Mouse (Mus musculus): ENCODE results near the gene Exo1. TPM values are rescaled to one million over a fixed set of nuclear protein-coding genes. Genes with fewer than 3 reads are reported as not detected.

Exo1 gene
- polyA plus RNA-seq, 1 experiment from 2014 or later: 8.6 TPM

DNA sequence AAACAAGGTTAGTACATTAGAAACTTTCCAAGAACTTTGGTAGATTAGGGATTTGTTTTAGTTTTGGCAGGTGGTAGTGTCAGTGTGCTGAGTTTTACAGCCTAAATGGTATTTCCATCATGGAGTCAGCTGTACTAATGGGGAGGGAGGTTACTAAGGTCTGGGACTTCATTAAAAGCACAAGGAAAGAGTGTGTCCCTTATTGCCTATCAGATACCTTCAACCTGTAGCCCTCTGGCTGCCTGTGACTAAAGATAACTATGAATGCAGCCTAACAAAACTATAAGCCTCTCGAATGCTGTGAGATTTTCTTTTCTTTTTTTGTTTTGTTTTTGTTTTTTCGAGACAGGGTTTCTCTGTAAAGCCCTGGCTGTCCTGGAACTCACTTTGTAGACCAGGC lies 30.8 kb downstream of the Exo1 start:
- Histone ChIP-seq H3K9ac (ENCODE audit: low read depth, low read length) (no peak overlapping the region), H3K27ac (ENCODE audit: low read depth, low read length) (no peak overlapping the region), H3K4me3 (ENCODE audit: low read length) (no peak overlapping the region), H3K36me3 (ENCODE audit: control insufficient read depth, insufficient read depth, low read length) (no peaks in the 10 kb centered on the region), H3K9me3 (ENCODE audit: control insufficient read depth, low read length) (no peaks in the 10 kb centered on the region), H3K4me2 (ENCODE audit: low read length) (no peak overlapping the region), H3K4me1 (ENCODE audit: control insufficient read depth, insufficient read depth, low read depth, low read length) (no peaks in the 10 kb centered on the region), H3K27me3 (replicated peaks; ENCODE audit: control insufficient read depth, insufficient read depth, low read length) (no peaks in the 10 kb centered on the region)
- ATAC-seq: no peak
- WGBS: 92% methylated on average over 2 of the region's 2 CpGs

DNA sequence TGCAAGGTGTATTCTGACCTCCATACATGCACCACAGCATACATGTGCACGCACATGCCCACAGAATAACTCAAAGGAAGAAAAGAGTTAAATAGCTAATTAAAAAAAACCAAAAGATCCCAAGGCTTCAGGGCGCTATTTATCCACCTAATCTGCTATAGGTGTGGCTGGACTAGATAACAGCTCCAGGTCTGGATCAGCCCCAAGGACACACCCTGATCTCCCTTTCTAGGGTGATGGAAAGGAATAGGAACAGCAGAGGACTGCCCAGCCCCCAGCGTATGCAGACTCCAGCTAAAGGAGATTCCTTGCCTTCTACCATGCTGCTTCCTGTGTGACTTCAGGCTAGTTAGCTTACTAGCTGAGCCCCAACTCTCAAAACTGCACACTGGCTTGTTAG lies 31.7 kb downstream of the Exo1 start:
- WGBS: 95% methylated on average over 3 of the region's 3 CpGs
- no peaks in the 10 kb centered on the region for H3K4me1 ChIP-seq (ENCODE audit: control insufficient read depth, insufficient read depth, low read depth, low read length)
- ATAC-seq: no peak

DNA sequence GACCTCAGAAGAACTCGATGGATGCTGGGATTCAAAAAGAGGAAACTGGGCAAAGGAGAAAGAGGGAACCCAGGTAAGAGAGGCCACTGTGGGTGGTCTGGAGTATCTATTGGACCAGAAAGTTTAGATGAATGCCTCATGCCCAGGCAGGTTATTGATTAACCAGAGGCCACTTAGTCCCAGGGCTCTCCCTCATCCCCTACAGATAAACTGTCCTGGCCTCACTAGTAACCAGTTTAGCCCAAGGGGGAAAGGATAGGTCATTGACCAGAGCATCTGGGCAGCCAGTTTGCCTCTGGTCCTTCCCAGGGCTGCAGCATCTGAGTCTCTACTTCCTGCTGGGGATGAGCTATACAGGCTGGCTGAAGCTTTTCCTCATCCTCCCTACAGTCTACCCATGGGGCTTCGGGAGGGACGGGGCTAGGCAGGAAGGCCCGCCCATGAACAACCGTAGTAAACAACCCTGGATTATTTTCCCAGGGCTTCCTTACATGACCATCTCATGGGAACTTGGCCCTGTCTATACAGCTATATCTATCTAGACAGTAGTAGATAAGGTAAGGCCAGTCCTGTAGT lies 33.4 kb downstream of the Exo1 start:
- Histone ChIP-seq H3K27ac (ENCODE audit: low read depth, low read length) (no peak overlapping the region), H3K9me3 (ENCODE audit: control insufficient read depth, low read length) (no peaks in the 10 kb centered on the region), H3K27me3 (replicated peaks; ENCODE audit: control insufficient read depth, insufficient read depth, low read length) (no peaks in the 10 kb centered on the region), H3K4me1 (ENCODE audit: control insufficient read depth, insufficient read depth, low read depth, low read length) (no peaks in the 10 kb centered on the region), H3K36me3 (ENCODE audit: control insufficient read depth, insufficient read depth, low read length) (no peaks in the 10 kb centered on the region), H3K4me3 (ENCODE audit: low read length) (no peak overlapping the region), H3K9ac (ENCODE audit: low read depth, low read length) (no peak overlapping the region), H3K4me2 (ENCODE audit: low read length) (no peak overlapping the region)
- WGBS: 73% methylated on average over 5 of the region's 5 CpGs
- no peak for ATAC-seq

More for the DNA sequence above, 31.7 kb downstream of the Exo1 start:
- no peaks in the 10 kb centered on the region for H3K36me3 ChIP-seq (ENCODE audit: control insufficient read depth, insufficient read depth, low read length)
- no peak overlapping the region for H3K27ac ChIP-seq (ENCODE audit: low read depth, low read length)
- no peak overlapping the region for H3K9ac ChIP-seq (ENCODE audit: low read depth, low read length)
- H3K4me2 ChIP-seq (ENCODE audit: low read length): no peak overlapping the region
- no peaks in the 10 kb centered on the region for H3K27me3 ChIP-seq (replicated peaks; ENCODE audit: control insufficient read depth, insufficient read depth, low read length)
- H3K4me3 ChIP-seq (ENCODE audit: low read length): no peak overlapping the region
- no peaks in the 10 kb centered on the region for H3K9me3 ChIP-seq (ENCODE audit: control insufficient read depth, low read length)

- Histone ChIP-seq H3K27ac (ENCODE audit: low read depth, low read length) (no peak within 1 kb of the TSS), H3K4me3 (ENCODE audit: low read length) (no peak within 1 kb of the TSS), H3K36me3 (ENCODE audit: control insufficient read depth, insufficient read depth, low read length) (no peaks in the 10 kb centered on the region), H3K9ac (ENCODE audit: low read depth, low read length) (no peak within 1 kb of the TSS), H3K27me3 (replicated peaks; ENCODE audit: control insufficient read depth, insufficient read depth, low read length) (no peaks in the 10 kb centered on the region), H3K9me3 (ENCODE audit: control insufficient read depth, low read length) (no peaks in the 10 kb centered on the region), H3K4me2 (ENCODE audit: low read length) (no peak within 1 kb of the TSS), H3K4me1 (ENCODE audit: control insufficient read depth, insufficient read depth, low read depth, low read length) (no peaks in the 10 kb centered on the region)
- no peak for ATAC-seq
- WGBS: 92% methylated on average over 9 of the region's 9 CpGs
These were observed 39.6 kb downstream of the Exo1 start, which contains the start of gene Gm38100 for GRCm38 (mm10) chr1:175920029-175920428. Gm38100 (plus strand) TSS chr1:175920329.

DNA sequence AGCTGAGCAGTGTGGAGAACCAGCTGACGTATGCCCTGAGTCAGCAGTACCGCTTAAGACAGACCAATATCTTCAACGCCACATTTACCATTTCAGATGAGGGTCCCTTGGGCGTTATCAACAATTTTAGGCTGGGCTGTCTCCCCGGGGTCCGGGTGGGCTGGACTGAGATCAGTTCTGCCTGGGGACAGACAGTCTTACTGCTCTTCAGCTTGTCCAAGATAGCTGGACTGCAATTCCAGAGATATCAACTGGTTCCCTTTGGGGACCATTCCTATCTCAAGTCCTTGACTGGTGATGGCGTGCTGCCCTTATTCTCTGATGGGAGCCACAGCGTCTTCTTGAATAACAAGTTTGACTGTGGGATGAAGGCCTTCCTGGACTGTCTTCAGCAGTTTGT lies 40.7 kb downstream of the Exo1 start:
- H3K9me3 ChIP-seq (ENCODE audit: control insufficient read depth, low read length): no peaks in the 10 kb centered on the region
- no peak overlapping the region for H3K4me2 ChIP-seq (ENCODE audit: low read length)
- no peaks in the 10 kb centered on the region for H3K4me1 ChIP-seq (ENCODE audit: control insufficient read depth, insufficient read depth, low read depth, low read length)
- H3K27me3 ChIP-seq (replicated peaks; ENCODE audit: control insufficient read depth, insufficient read depth, low read length): no peaks in the 10 kb centered on the region
- H3K4me3 ChIP-seq (ENCODE audit: low read length): no peak overlapping the region
- no peak overlapping the region for H3K27ac ChIP-seq (ENCODE audit: low read depth, low read length)
- no peak overlapping the region for H3K9ac ChIP-seq (ENCODE audit: low read depth, low read length)
- no peak for ATAC-seq
- 94% methylated on average over 8 of the region's 8 CpGs for WGBS
- H3K36me3 ChIP-seq (ENCODE audit: control insufficient read depth, insufficient read depth, low read length): no peaks in the 10 kb centered on the region

DNA sequence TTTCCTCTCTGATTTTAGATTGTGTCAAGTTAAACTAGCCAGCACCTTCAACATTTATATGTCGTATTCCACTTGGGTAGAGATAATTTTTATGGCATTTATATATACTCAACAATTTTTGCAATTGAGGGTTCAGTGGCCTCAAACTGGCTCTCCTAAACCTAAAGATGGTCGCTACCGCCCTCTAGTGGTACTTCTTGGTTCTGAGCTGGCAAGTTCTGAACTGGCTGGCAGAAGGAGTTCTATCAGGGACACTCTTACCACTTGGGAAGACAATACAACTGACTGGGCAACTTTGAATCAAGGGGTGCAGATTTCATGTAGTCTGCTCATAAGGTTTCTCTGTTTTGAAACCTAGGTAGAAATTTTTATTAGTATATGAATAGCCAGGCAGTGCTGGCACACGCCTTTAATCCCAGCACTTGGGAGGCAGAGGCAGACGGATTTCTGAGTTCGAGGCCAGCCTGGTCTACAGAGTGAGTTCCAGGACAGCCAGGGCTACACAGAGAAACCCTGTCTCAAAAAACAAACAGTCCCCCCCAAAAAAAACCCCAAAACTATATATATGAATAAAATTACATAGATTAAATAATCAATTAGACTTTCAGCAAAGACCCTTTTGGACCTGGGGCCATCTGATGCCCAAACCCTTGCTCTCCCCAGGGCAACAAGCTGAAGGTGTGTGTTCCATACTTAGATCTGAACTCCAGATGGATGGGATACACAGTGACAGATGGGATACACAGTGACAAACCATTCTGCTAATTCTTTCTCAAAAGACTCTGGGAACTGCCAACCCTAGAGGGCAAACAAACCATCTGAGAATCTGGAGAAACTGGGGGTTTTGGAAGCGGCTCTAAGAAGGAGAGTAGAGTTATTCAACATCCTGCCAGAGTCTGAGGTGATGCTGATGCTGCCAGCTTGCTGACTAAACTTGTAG lies 43.7 kb downstream of the Exo1 start:
- Histone ChIP-seq H3K27me3 (replicated peaks; ENCODE audit: control insufficient read depth, insufficient read depth, low read length) (no peaks in the 10 kb centered on the region), H3K9ac (ENCODE audit: low read depth, low read length) (no peak overlapping the region), H3K4me3 (ENCODE audit: low read length) (no peak overlapping the region), H3K9me3 (ENCODE audit: control insufficient read depth, low read length) (no peaks in the 10 kb centered on the region), H3K36me3 (ENCODE audit: control insufficient read depth, insufficient read depth, low read length) (no peaks in the 10 kb centered on the region), H3K4me2 (ENCODE audit: low read length) (no peak overlapping the region), H3K27ac (ENCODE audit: low read depth, low read length) (no peak overlapping the region), H3K4me1 (ENCODE audit: control insufficient read depth, insufficient read depth, low read depth, low read length) (no peaks in the 10 kb centered on the region)
- 56% methylated on average over 7 of the region's 7 CpGs for WGBS
- peak; percentile 64 for ATAC-seq

- Histone ChIP-seq H3K4me1 (ENCODE audit: control insufficient read depth, insufficient read depth, low read depth, low read length) (no peaks in the 10 kb centered on the region; the same call in 1 of the 2 replicates), H3K9me3 (ENCODE audit: control insufficient read depth, low read length) (no peaks in the 10 kb centered on the region), H3K9ac (ENCODE audit: low read depth, low read length) (no peak overlapping the region), H3K36me3 (ENCODE audit: control insufficient read depth, insufficient read depth, low read length) (no peaks in the 10 kb centered on the region), H3K4me3 (ENCODE audit: low read length) (no peak overlapping the region), H3K4me2 (ENCODE audit: low read length) (no peak overlapping the region), H3K27ac (ENCODE audit: low read depth, low read length) (no peak overlapping the region), H3K27me3 (replicated peaks; ENCODE audit: control insufficient read depth, insufficient read depth, low read length) (no peaks in the 10 kb centered on the region)
- ATAC-seq: no peak
- 93% methylated on average over 5 of the region's 5 CpGs for WGBS
These were observed 51.0 kb downstream of the Exo1 start for GRCm38 (mm10) chr1:175931391-175931790.

DNA sequence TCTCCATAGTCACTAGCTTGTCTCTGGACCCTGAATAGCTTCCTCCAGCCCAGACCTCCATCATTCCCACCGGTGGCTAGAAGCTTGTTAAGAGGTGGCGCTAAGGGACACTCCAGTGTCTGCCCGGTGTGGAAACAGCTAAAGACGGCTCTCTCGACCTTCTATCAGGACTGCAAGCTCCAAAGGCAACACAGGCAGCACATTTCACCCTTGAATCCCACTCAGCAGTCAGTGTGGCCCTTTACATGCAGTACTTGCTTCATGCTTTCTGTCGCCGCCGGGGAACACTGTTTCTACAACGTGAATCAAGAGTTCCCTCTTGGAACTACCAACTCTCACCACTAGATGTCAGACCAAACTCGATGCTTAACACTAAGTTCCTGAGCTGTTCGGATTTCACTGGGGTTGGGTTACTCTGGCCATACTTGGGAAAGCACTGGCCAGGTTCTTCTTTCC lies 55.9 kb downstream of the Exo1 start:
- peak; percentile 89 for ATAC-seq
- peak overlapping the region; percentile 51; the same call in 1 of the 2 replicates for H3K9ac ChIP-seq (ENCODE audit: low read depth, low read length)

DNA sequence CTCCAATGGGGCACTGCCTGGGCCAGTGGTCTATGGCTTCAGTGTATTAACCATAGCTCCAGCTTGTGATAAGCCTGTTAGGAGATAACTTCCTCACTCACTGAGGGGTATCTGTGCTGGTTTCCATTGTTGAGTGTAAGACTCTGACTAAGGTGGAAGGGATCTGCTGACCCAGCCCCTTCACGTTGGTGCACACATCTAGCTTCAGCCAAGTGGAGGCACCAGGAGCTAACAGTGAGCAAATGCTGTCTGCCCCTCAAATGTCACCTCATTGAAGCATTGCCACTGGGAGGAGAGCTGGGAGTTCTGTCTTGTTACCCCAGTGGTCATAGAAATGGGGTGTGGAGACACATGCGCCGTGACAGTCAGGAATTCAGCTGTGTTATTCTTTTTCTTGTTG lies 58.4 kb downstream of the Exo1 start:
- Histone ChIP-seq H3K4me1 (ENCODE audit: control insufficient read depth, insufficient read depth, low read depth, low read length) (no peaks in the 10 kb centered on the region; the same call in 1 of the 2 replicates), H3K9me3 (ENCODE audit: control insufficient read depth, low read length) (no peaks in the 10 kb centered on the region), H3K27ac (ENCODE audit: low read depth, low read length) (no peak overlapping the region), H3K36me3 (ENCODE audit: control insufficient read depth, insufficient read depth, low read length) (no peaks in the 10 kb centered on the region), H3K27me3 (replicated peaks; ENCODE audit: control insufficient read depth, insufficient read depth, low read length) (no peaks in the 10 kb centered on the region), H3K9ac (ENCODE audit: low read depth, low read length) (no peak overlapping the region), H3K4me3 (ENCODE audit: low read length) (no peak overlapping the region), H3K4me2 (ENCODE audit: low read length) (no peak overlapping the region)
- WGBS: 82% methylated on average over 3 of the region's 3 CpGs
- ATAC-seq: no peak

More for the DNA sequence above, 55.9 kb downstream of the Exo1 start:
- H3K4me3 ChIP-seq (ENCODE audit: low read length): peak overlapping the region; percentile 14
- H3K36me3 ChIP-seq (ENCODE audit: control insufficient read depth, insufficient read depth, low read length): no peaks in the 10 kb centered on the region
- 11% methylated on average over 11 of the region's 11 CpGs for WGBS
- no peaks in the 10 kb centered on the region for H3K9me3 ChIP-seq (ENCODE audit: control insufficient read depth, low read length)
- H3K27ac ChIP-seq (ENCODE audit: low read depth, low read length): no peak overlapping the region
- no peaks in the 10 kb centered on the region; the same call in 1 of the 2 replicates for H3K4me1 ChIP-seq (ENCODE audit: control insufficient read depth, insufficient read depth, low read depth, low read length)
- H3K4me2 ChIP-seq (ENCODE audit: low read length): peak overlapping the region; percentile 50
- H3K27me3 ChIP-seq (replicated peaks; ENCODE audit: control insufficient read depth, insufficient read depth, low read length): no peaks in the 10 kb centered on the region

Data from hindbrain, embryonic 16.5 days (tissue).